Mouse (Mus musculus): Measurements from ENCODE around the gene 1700024G13Rik. TPM values are rescaled to one million over a fixed set of nuclear protein-coding genes. Genes with fewer than 3 reads are reported as not detected.
"Not testable (repeated sequence)": the region's sequence is repeated elsewhere in the genome, so short reads cannot be mapped to it uniquely, and the experiment has no call there.

1700024G13Rik gene
- polyA plus RNA-seq, 1 experiment from 2014 or later, result not detected

GRCm38 (mm10) chr14:32410084-32410483 is 21.9 kb upstream of the 1700024G13Rik start:
- no peak overlapping the region for H3K9ac ChIP-seq (replicated peaks)
- no peak overlapping the region for H3K4me3 ChIP-seq (ENCODE audit: low read depth, low read length)
- H3K4me1 ChIP-seq (ENCODE audit: insufficient read depth), result no peaks in the 10 kb centered on the region
- no peaks in the 10 kb centered on the region for H3K27me3 ChIP-seq (ENCODE audit: insufficient read depth, low read length)
- H3K4me2 ChIP-seq (ENCODE audit: low read depth, low read length), result no peak overlapping the region
- H3K9me3 ChIP-seq (ENCODE audit: low read length), result no peaks in the 10 kb centered on the region
- no peak for DNase-seq
- no peak for ATAC-seq
- WGBS (ENCODE audit: insufficient replicate concordance), result 83% methylated on average over 5 of the region's 5 CpGs
- H3K27ac ChIP-seq (ENCODE audit: low read depth), result no peak overlapping the region
- no peak for TF ChIP-seq CTCF (IDR thresholded peaks at IDR 0.05; ENCODE audit: low read depth)
- no peak for TF ChIP-seq EP300 (IDR thresholded peaks at IDR 0.05; ENCODE audit: low read depth)
- H3K36me3 ChIP-seq (replicated peaks; ENCODE audit: insufficient read depth, low read length), result no peaks in the 10 kb centered on the region

GRCm38 (mm10) chr14:32405399-32405798 is 17.2 kb upstream of the 1700024G13Rik start:
- not testable (repeated sequence) for DNase-seq; H3K4me2 ChIP-seq (ENCODE audit: low read depth, low read length); ATAC-seq; H3K9me3 ChIP-seq (ENCODE audit: low read length); H3K9ac ChIP-seq (replicated peaks); H3K36me3 ChIP-seq (replicated peaks; ENCODE audit: insufficient read depth, low read length); H3K27ac ChIP-seq (ENCODE audit: low read depth); H3K27me3 ChIP-seq (ENCODE audit: insufficient read depth, low read length); H3K4me1 ChIP-seq (ENCODE audit: insufficient read depth); H3K4me3 ChIP-seq (ENCODE audit: low read depth, low read length)
- WGBS (ENCODE audit: insufficient replicate concordance), result 58% methylated on average over 1 of the region's 1 CpGs

- TF ChIP-seq CTCF (IDR thresholded peaks at IDR 0.05; ENCODE audit: low read depth) (no peak), EP300 (IDR thresholded peaks at IDR 0.05; ENCODE audit: low read depth) (no peak)
- no peak overlapping the region for H3K4me3 ChIP-seq (ENCODE audit: low read depth, low read length)
- no peaks in the 10 kb centered on the region for H3K36me3 ChIP-seq (replicated peaks; ENCODE audit: insufficient read depth, low read length)
- H3K4me2 ChIP-seq (ENCODE audit: low read depth, low read length), result no peak overlapping the region
- H3K9ac ChIP-seq (replicated peaks), result no peak overlapping the region
- no peaks in the 10 kb centered on the region for H3K9me3 ChIP-seq (ENCODE audit: low read length)
- H3K27me3 ChIP-seq (ENCODE audit: insufficient read depth, low read length), result 0 out of 2 replicates have a peak, but pooled peaks cover 9% of the 10 kb centered on the region
- no peak for ATAC-seq
- WGBS (ENCODE audit: insufficient replicate concordance), result 42% methylated on average over 15 of the region's 15 CpGs
- no peaks in the 10 kb centered on the region for H3K4me1 ChIP-seq (ENCODE audit: insufficient read depth)
- no peak overlapping the region for H3K27ac ChIP-seq (ENCODE audit: low read depth)
- no peak for DNase-seq
These were observed 6.6 kb downstream of the 1700024G13Rik start for GRCm38 (mm10) chr14:32381619-32382018.

GRCm38 (mm10) chr14:32381066-32381465 is 7.1 kb downstream of the 1700024G13Rik start:
- Histone ChIP-seq H3K9me3 (ENCODE audit: low read length) (no peaks in the 10 kb centered on the region), H3K4me2 (ENCODE audit: low read depth, low read length) (no peak overlapping the region), H3K27ac (ENCODE audit: low read depth) (no peak overlapping the region), H3K9ac (replicated peaks) (no peak overlapping the region), H3K36me3 (replicated peaks; ENCODE audit: insufficient read depth, low read length) (no peaks in the 10 kb centered on the region), H3K4me1 (ENCODE audit: insufficient read depth) (no peaks in the 10 kb centered on the region), H3K27me3 (ENCODE audit: insufficient read depth, low read length) (0 out of 2 replicates have a peak, but pooled peaks cover 9% of the 10 kb centered on the region), H3K4me3 (ENCODE audit: low read depth, low read length) (no peak overlapping the region)
- WGBS (ENCODE audit: insufficient replicate concordance), result 23% methylated on average over 7 of the region's 7 CpGs
- TF ChIP-seq EP300 (IDR thresholded peaks at IDR 0.05; ENCODE audit: low read depth), result no peak
- TF ChIP-seq CTCF (IDR thresholded peaks at IDR 0.05; ENCODE audit: low read depth), result no peak
- ATAC-seq, result no peak
- DNase-seq, result no peak

GRCm38 (mm10) chr14:32380099-32380480 is 8.1 kb downstream of the 1700024G13Rik start:
- no peak for ATAC-seq
- H3K4me2 ChIP-seq (ENCODE audit: low read depth, low read length), result no peak overlapping the region
- no peak overlapping the region for H3K4me3 ChIP-seq (ENCODE audit: low read depth, low read length)
- no peaks in the 10 kb centered on the region for H3K9me3 ChIP-seq (ENCODE audit: low read length)
- H3K27me3 ChIP-seq (ENCODE audit: insufficient read depth, low read length), result 0 out of 2 replicates have a peak, but pooled peaks cover 9% of the 10 kb centered on the region
- H3K4me1 ChIP-seq (ENCODE audit: insufficient read depth), result no peaks in the 10 kb centered on the region
- no peaks in the 10 kb centered on the region for H3K36me3 ChIP-seq (replicated peaks; ENCODE audit: insufficient read depth, low read length)
- no peak for TF ChIP-seq EP300 (IDR thresholded peaks at IDR 0.05; ENCODE audit: low read depth)
- no peak for TF ChIP-seq CTCF (IDR thresholded peaks at IDR 0.05; ENCODE audit: low read depth)
- no peak overlapping the region for H3K27ac ChIP-seq (ENCODE audit: low read depth)
- DNase-seq, result no peak
- no peak overlapping the region for H3K9ac ChIP-seq (replicated peaks)
- 20% methylated on average over 3 of the region's 3 CpGs for WGBS (ENCODE audit: insufficient replicate concordance)

GRCm38 (mm10) chr14:32379395-32380098 is 8.6 kb downstream of the 1700024G13Rik start:
- ATAC-seq (no peak), DNase-seq (no peak)
- Histone ChIP-seq H3K9ac (replicated peaks) (no peak overlapping the region), H3K27ac (ENCODE audit: low read depth) (no peak overlapping the region), H3K9me3 (ENCODE audit: low read length) (no peaks in the 10 kb centered on the region), H3K4me1 (ENCODE audit: insufficient read depth) (no peaks in the 10 kb centered on the region), H3K36me3 (replicated peaks; ENCODE audit: insufficient read depth, low read length) (no peaks in the 10 kb centered on the region), H3K4me3 (ENCODE audit: low read depth, low read length) (no peak overlapping the region), H3K27me3 (ENCODE audit: insufficient read depth, low read length) (0 out of 2 replicates have a peak, but pooled peaks cover 9% of the 10 kb centered on the region), H3K4me2 (ENCODE audit: low read depth, low read length) (no peak overlapping the region)
- no peak for TF ChIP-seq EP300 (IDR thresholded peaks at IDR 0.05; ENCODE audit: low read depth)
- WGBS (ENCODE audit: insufficient replicate concordance), result 19% methylated on average over 22 of the region's 22 CpGs
